Mouse (Mus musculus): Measurements from ENCODE around the gene Zgrf1. TPM values are rescaled to one million over a fixed set of nuclear protein-coding genes. Genes with fewer than 3 reads are reported as not detected.

Gene Zgrf1
- total and polyA plus RNA-seq, 2 experiments from 2014 or later = 1.9 to 2.0 TPM

GRCm38 (mm10) chr3:127639875-127640761 lies 86.8 kb downstream of the Zgrf1 start:
- ATAC-seq (ENCODE audit: low FRiP score) (0 out of 2 replicates have a peak, but pooled peaks have one; percentile 59), DNase-seq (ENCODE audit: low spot score) (peak; percentile 40)
- no peak overlapping the region for H3K9ac ChIP-seq (replicated peaks; ENCODE audit: low read length, poor library complexity, severe bottlenecking)
- H3K36me3 ChIP-seq (ENCODE audit: insufficient read depth, low read length) = no peaks in the 10 kb centered on the region
- peaks cover 55% of the 10 kb centered on the region for H3K27me3 ChIP-seq (ENCODE audit: insufficient read depth, low read length)
- no peak overlapping the region for H3K4me3 ChIP-seq (ENCODE audit: low read depth, low read length)
- peak; percentile 62 for TF ChIP-seq CTCF (IDR thresholded peaks at IDR 0.05)
- no peak overlapping the region for H3K27ac ChIP-seq (ENCODE audit: low read depth, low read length)
- no peaks in the 10 kb centered on the region for H3K9me3 ChIP-seq (ENCODE audit: low read length)
- H3K4me2 ChIP-seq (ENCODE audit: low read depth, low read length, poor library complexity, severe bottlenecking) = 0 out of 2 replicates have a peak overlapping the region, but pooled peaks have one; percentile 15
- 3% methylated on average over 36 of the region's 36 CpGs for WGBS
- peaks cover 2% of the 10 kb centered on the region; the same call in 1 of the 2 replicates for H3K4me1 ChIP-seq (ENCODE audit: insufficient read depth, low read length)

GRCm38 (mm10) chr3:127640762-127641700 lies 87.7 kb downstream of the Zgrf1 start:
- Histone ChIP-seq H3K4me1 (ENCODE audit: insufficient read depth, low read length) (peaks cover 2% of the 10 kb centered on the region; the same call in 1 of the 2 replicates), H3K4me3 (ENCODE audit: low read depth, low read length) (no peak overlapping the region; the same call in 1 of the 2 replicates), H3K4me2 (ENCODE audit: low read depth, low read length, poor library complexity, severe bottlenecking) (peak overlapping the region; percentile 27), H3K9ac (replicated peaks; ENCODE audit: low read length, poor library complexity, severe bottlenecking) (no peak overlapping the region), H3K9me3 (ENCODE audit: low read length) (no peaks in the 10 kb centered on the region), H3K36me3 (ENCODE audit: insufficient read depth, low read length) (no peaks in the 10 kb centered on the region), H3K27me3 (ENCODE audit: insufficient read depth, low read length) (peaks cover 55% of the 10 kb centered on the region), H3K27ac (ENCODE audit: low read depth, low read length) (no peak overlapping the region)
- DNase-seq (ENCODE audit: low spot score) (no peak), ATAC-seq (ENCODE audit: low FRiP score) (no peak)
- no peak for TF ChIP-seq CTCF (IDR thresholded peaks at IDR 0.05)
- 6% methylated on average over 37 of the region's 37 CpGs for WGBS

- Histone ChIP-seq H3K36me3 (ENCODE audit: insufficient read depth, low read length) (no peaks in the 10 kb centered on the region), H3K9ac (replicated peaks; ENCODE audit: low read length, poor library complexity, severe bottlenecking) (no peak overlapping the region), H3K27ac (ENCODE audit: low read depth, low read length) (no peak overlapping the region), H3K4me1 (ENCODE audit: insufficient read depth, low read length) (peaks cover 2% of the 10 kb centered on the region; the same call in 1 of the 2 replicates), H3K4me3 (ENCODE audit: low read depth, low read length) (no peak overlapping the region), H3K27me3 (ENCODE audit: insufficient read depth, low read length) (peaks cover 66% of the 10 kb centered on the region), H3K4me2 (ENCODE audit: low read depth, low read length, poor library complexity, severe bottlenecking) (no peak overlapping the region), H3K9me3 (ENCODE audit: low read length) (no peaks in the 10 kb centered on the region)
- no peak for TF ChIP-seq CTCF (IDR thresholded peaks at IDR 0.05)
- ATAC-seq (ENCODE audit: low FRiP score) (no peak), DNase-seq (ENCODE audit: low spot score) (no peak)
- whole genome bisulfite sequencing = 5% methylated on average over 5 of the region's 5 CpGs
Observed at GRCm38 (mm10) chr3:127642211-127642610, 88.9 kb downstream of the Zgrf1 start.

GRCm38 (mm10) chr3:127646156-127646825 lies 93.0 kb downstream of the Zgrf1 start:
- Histone ChIP-seq H3K36me3 (ENCODE audit: insufficient read depth, low read length) (no peaks in the 10 kb centered on the region), H3K27ac (ENCODE audit: low read depth, low read length) (no peak overlapping the region), H3K4me1 (ENCODE audit: insufficient read depth, low read length) (no peaks in the 10 kb centered on the region), H3K4me2 (ENCODE audit: low read depth, low read length, poor library complexity, severe bottlenecking) (no peak overlapping the region), H3K27me3 (ENCODE audit: insufficient read depth, low read length) (peaks cover 44% of the 10 kb centered on the region), H3K9me3 (ENCODE audit: low read length) (no peaks in the 10 kb centered on the region), H3K4me3 (ENCODE audit: low read depth, low read length) (no peak overlapping the region), H3K9ac (replicated peaks; ENCODE audit: low read length, poor library complexity, severe bottlenecking) (no peak overlapping the region)
- no peak for ATAC-seq (ENCODE audit: low FRiP score)
- no peak for DNase-seq (ENCODE audit: low spot score)
- TF ChIP-seq CTCF (IDR thresholded peaks at IDR 0.05) = no peak
- 44% methylated on average over 18 of the region's 18 CpGs for WGBS

- H3K27me3 ChIP-seq (ENCODE audit: insufficient read depth, low read length) = peaks cover 12% of the 10 kb centered on the region
- ATAC-seq (ENCODE audit: low FRiP score) (no peak), DNase-seq (ENCODE audit: low spot score) (no peak)
- no peak overlapping the region for H3K4me2 ChIP-seq (ENCODE audit: low read depth, low read length, poor library complexity, severe bottlenecking)
- TF ChIP-seq CTCF (IDR thresholded peaks at IDR 0.05) = no peak
- no peaks in the 10 kb centered on the region for H3K4me1 ChIP-seq (ENCODE audit: insufficient read depth, low read length)
- H3K9ac ChIP-seq (replicated peaks; ENCODE audit: low read length, poor library complexity, severe bottlenecking) = no peak overlapping the region
- 23% methylated on average over 7 of the region's 7 CpGs for whole genome bisulfite sequencing
- H3K36me3 ChIP-seq (ENCODE audit: insufficient read depth, low read length) = no peaks in the 10 kb centered on the region
- no peak overlapping the region for H3K4me3 ChIP-seq (ENCODE audit: low read depth, low read length)
- H3K9me3 ChIP-seq (ENCODE audit: low read length) = no peaks in the 10 kb centered on the region
- no peak overlapping the region for H3K27ac ChIP-seq (ENCODE audit: low read depth, low read length)
Observed at GRCm38 (mm10) chr3:127651742-127652653, 98.7 kb downstream of the Zgrf1 start.
